Mouse (Mus musculus): ENCODE measurements around the gene Hist1h2bm.

The Hist1h2bm gene

GRCm38 (mm10) chr13:21727948-21728572 lies 6.2 kb downstream of the Hist1h2bm start:
- no peak for DNase-seq (ENCODE audit: low read depth)

GRCm38 (mm10) chr13:21729544-21729943 lies 7.7 kb downstream of the Hist1h2bm start:
- DNase-seq (ENCODE audit: low read depth) = no peak

- peak; percentile 17 for DNase-seq (ENCODE audit: low read depth)
These were observed 11.6 kb downstream of the Hist1h2bm start for GRCm38 (mm10) chr13:21733466-21733865.

GRCm38 (mm10) chr13:21734010-21734905 lies 12.4 kb downstream of the Hist1h2bm start:
- peak; percentile 91 for DNase-seq (ENCODE audit: low read depth)

GRCm38 (mm10) chr13:21734906-21735767 lies 13.3 kb downstream of the Hist1h2bm start, which contains the start of gene Hist1h4j:
Gene Hist1h4j (plus strand): TSS chr13:21735064.
- DNase-seq (ENCODE audit: low read depth) = peak; percentile 86

GRCm38 (mm10) chr13:21745006-21745405 lies 23.2 kb downstream of the Hist1h2bm start:
- no peak for DNase-seq (ENCODE audit: low read depth)

- peak; percentile 26 for DNase-seq (ENCODE audit: low read depth)
These were observed 27.7 kb downstream of the Hist1h2bm start for GRCm38 (mm10) chr13:21749387-21750158.

GRCm38 (mm10) chr13:21750159-21751017 lies 28.5 kb downstream of the Hist1h2bm start, which contains the start of gene Hist1h4k:
Gene Hist1h4k (minus strand): TSS chr13:21750505.
- peak; percentile 91 for DNase-seq (ENCODE audit: low read depth)

GRCm38 (mm10) chr13:21751417-21751816 lies 29.6 kb downstream of the Hist1h2bm start:
- DNase-seq (ENCODE audit: low read depth) = no peak

- DNase-seq (ENCODE audit: low read depth) = no peak
These were observed 30.0 kb downstream of the Hist1h2bm start for GRCm38 (mm10) chr13:21751827-21752226.

- no peak for DNase-seq (ENCODE audit: low read depth)
These were observed 30.5 kb downstream of the Hist1h2bm start for GRCm38 (mm10) chr13:21752356-21752755.

GRCm38 (mm10) chr13:21753051-21753523 lies 31.2 kb downstream of the Hist1h2bm start:
- peak; percentile 13 for DNase-seq (ENCODE audit: low read depth)

- DNase-seq (ENCODE audit: low read depth) = peak; percentile 83
These were observed 31.9 kb downstream of the Hist1h2bm start, which contains the start of the genes Hist1h2ak and Hist1h2bn for GRCm38 (mm10) chr13:21753524-21754285. Gene Hist1h2ak (minus strand): TSS chr13:21753827. Gene Hist1h2bn (plus strand): TSS chr13:21754123.

GRCm38 (mm10) chr13:21754294-21755001 lies 32.6 kb downstream of the Hist1h2bm start:
- DNase-seq (ENCODE audit: low read depth) = peak; percentile 44

GRCm38 (mm10) chr13:21755707-21756106 lies 33.9 kb downstream of the Hist1h2bm start:
- DNase-seq (ENCODE audit: low read depth) = no peak
